Mouse (Mus musculus): Measurements from ENCODE around the gene 1700109H08Rik. TPM values are rescaled to one million over a fixed set of nuclear protein-coding genes. Genes with fewer than 3 reads are reported as not detected.

Gene 1700109H08Rik
- 4.7 and 5.5 TPM in 2 replicates for polyA plus RNA-seq (2012; rRNA removed)

DNA sequence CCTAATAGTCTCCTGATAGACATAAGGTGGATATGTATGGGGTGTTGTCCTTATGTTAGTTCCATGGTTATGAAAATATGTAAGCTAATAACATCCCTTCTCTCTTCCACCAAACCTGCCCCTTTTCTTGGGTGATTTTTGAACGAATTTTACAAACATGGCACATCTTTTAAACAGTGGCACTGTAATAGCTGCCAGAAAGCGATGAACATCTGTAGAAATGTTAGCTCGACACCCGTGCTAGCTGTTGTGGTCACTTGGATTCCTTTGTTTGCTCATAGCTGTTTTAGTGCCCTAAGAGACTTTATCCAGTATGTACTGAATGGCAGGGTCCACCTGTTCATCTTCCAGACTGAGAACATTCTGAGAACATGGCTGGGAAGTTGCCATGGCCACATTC is at the start of gene 1700109H08Rik:
Gene 1700109H08Rik (plus strand): TSS at position 301 of the 400 bp plus-strand sequence.

DNA sequence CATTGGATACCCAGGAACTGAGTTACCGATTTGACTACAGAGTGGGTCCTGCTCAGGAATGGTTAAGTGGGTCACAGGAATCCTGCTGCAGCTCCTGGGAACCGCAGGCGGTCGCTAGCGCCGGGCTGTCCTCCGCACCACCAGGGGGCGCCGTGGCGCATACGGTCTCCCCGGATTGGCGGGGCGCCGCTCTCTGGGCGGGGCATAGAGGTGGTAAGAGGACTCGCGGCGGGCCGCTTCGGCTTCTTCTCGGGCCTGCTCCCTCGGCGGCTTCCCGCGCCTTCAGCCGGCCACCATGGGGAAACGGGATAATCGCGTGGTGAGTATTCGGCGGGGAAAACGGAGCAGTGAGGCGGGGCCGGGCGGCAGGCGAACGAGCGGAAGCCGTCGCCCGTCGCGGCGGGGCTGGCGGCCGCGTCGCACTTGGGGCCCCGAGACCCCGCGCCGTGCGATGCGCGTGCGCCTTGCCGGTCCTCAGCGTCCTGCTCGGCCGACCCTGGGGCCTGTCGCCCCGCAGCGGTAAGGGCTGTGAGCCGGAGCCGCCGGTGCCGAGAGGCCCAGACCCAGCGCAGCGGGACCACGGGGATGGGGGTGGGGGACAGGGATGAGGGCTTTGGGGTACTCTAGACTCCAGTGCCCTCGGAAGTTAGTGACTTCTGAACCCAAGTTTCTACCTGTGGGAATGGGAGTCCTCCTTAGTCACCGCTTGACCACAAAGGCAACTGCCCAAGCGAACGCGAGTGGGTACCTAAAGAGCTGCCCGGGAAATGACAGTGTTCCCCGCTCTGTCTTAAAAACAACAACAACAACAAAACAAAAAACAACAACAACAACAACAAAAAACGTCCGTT is 27.5 kb upstream of the 1700109H08Rik start, which contains the start of gene Fam133b:
Gene Fam133b (plus strand): TSS at position 205 of the 851 bp plus-strand sequence.

DNA sequence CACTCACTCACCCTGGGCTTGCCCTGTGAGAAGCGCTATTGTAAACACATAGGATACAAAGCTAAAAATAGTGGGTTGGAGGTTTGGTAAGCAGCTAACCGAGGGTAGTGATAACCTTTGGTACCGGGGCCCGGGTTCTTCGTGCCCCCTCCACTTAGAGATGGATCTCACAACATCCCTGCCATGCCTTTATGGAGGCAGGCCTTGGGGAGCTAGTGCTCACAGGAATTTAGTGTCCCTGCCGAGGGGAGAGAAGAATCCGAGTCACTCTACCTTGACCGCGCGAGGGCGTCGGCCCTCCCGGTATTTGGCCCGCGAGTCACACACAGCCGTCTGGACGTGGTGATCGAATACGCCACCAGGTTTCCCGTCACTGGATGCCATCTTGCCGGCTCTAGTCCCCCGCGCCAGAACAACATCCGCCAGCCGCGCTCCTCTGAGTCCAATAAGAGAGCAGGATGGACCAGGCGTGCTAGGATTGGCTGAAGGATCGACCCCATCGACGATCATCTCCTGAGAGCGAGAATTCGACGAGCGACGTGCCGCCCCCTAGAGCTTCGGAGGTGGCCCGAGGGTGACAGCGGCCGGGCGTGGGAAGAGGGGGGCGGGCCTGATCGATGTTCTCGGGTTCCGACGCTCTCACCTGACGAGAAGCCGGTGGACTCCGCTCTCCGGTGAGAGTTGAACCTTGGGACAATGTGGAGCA is 24.5 kb downstream of the 1700109H08Rik start, which contains the start of gene Pex1:
Gene Pex1 (plus strand): TSS at position 374 of the 706 bp plus-strand sequence.

DNA sequence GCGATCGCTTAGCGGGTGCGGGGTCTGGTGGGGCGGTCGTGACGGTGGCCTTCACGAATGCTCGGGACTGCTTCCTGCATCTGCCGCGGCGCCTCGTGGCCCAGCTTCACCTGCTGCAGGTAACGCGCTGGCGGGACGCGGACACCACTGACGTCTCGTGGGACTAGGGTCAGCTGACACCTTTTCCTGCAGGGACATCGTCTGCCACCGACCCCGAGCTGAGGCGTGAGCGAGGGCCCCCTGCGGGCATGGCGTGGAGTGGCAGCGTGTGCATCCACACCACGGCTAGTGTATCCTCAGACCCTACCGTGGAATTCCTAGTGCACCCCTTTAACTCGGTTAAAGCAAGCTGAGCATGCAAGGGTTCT is 25.0 kb downstream of the 1700109H08Rik start, which contains the start of gene Rbm48:
Gene Rbm48 (minus strand): TSS at position 187 of the 368 bp plus-strand sequence.

Other genes with a start within 250 kb of the 1700109H08Rik start
- 5.5 and 5.6 TPM in 2 replicates for gene Cdk6, start 230.1 kb upstream of the 1700109H08Rik start, polyA plus RNA-seq (2012; rRNA removed)
- 27.7 and 27.9 TPM in 2 replicates for gene Fam133b, start 27.7 kb upstream of the 1700109H08Rik start, polyA plus RNA-seq (2012; rRNA removed)
- 26.1 and 26.7 TPM in 2 replicates for gene Pex1, start 24.5 kb downstream of the 1700109H08Rik start, polyA plus RNA-seq (2012; rRNA removed)
- gene Rbm48, start 25.0 kb downstream of the 1700109H08Rik start, polyA plus RNA-seq (2012; rRNA removed): 10.7 and 11.1 TPM in 2 replicates
- gene Tmbim7, start 79.6 kb downstream of the 1700109H08Rik start, polyA plus RNA-seq (2012; rRNA removed): not detected in 2 replicates
- gene Gatad1, start 85.6 kb downstream of the 1700109H08Rik start, polyA plus RNA-seq (2012; rRNA removed): 60.0 and 68.1 TPM in 2 replicates
- gene Ankib1, start 231.4 kb downstream of the 1700109H08Rik start, polyA plus RNA-seq (2012; rRNA removed): 22.8 and 24.2 TPM in 2 replicates
- 46.6 and 50.3 TPM in 2 replicates for gene Krit1, start 231.6 kb downstream of the 1700109H08Rik start, polyA plus RNA-seq (2012; rRNA removed)

Data from central nervous system, embryonic 18 days (tissue).